Mouse (Mus musculus) limb, embryonic 12.5 days (tissue): Measurements from ENCODE around the gene Rell1. TPM values are rescaled to one million over a fixed set of nuclear protein-coding genes. Genes with fewer than 3 reads are reported as not detected.
"Not testable (repeated sequence)": the region's sequence is repeated elsewhere in the genome, so short reads cannot be mapped to it uniquely, and the experiment has no call there.

Experiments used
- ATAC-seq: fragments of 200-750 bp; cut with Nextera tagmentation; 2 replicates; pipeline ENCODE4 v1.8.0; 2017; ENCODE audit warnings: low read depth, moderate TSS enrichment; ENCODE audit not compliant: insufficient number of reproducible peaks, insufficient read depth, low FRiP score, low TSS enrichment
- H3K27ac ChIP-seq: fragments of 300-500 bp; sonication (generic); 2 replicates; pipeline ENCODE4 v1.5.1; 2016; ENCODE audit warnings: mild to moderate bottlenecking, moderate library complexity
- H3K27me3 ChIP-seq: fragments of 300-500 bp; sonication (generic); 2 replicates; pipeline ENCODE4 v1.6.1; 2016; ENCODE audit warnings: mild to moderate bottlenecking, moderate library complexity
- H3K36me3 ChIP-seq: fragments of 300-500 bp; sonication (generic); 2 replicates; pipeline ENCODE4 v1.6.1; 2016; ENCODE audit warnings: mild to moderate bottlenecking, moderate library complexity
- H3K4me1 ChIP-seq: fragments of 300-500 bp; sonication (generic); replicated peaks from 2 replicates; pipeline ENCODE4 v1.6.1; 2016
- H3K4me2 ChIP-seq: fragments of 300-500 bp; sonication (generic); 2 replicates; pipeline ENCODE4 v1.6.1; 2016; ENCODE audit warnings: mild to moderate bottlenecking, moderate library complexity
- H3K4me3 ChIP-seq: fragments of 300-500 bp; sonication (generic); replicated peaks from 2 replicates; pipeline ENCODE4 v1.5.1; 2016; ENCODE audit warnings: mild to moderate bottlenecking
- H3K9ac ChIP-seq: fragments of 300-500 bp; sonication (generic); replicated peaks from 2 replicates; pipeline ENCODE4 v1.6.1; 2016; ENCODE audit warnings: mild to moderate bottlenecking, moderate library complexity
- H3K9me3 ChIP-seq: fragments of 300-500 bp; sonication (generic); 2 replicates; pipeline ENCODE4 v1.6.1; 2016; ENCODE audit warnings: mild to moderate bottlenecking, moderate library complexity
- WGBS: fragments of 180-500 bp; shearing (Covaris S2); methylation state at CpG from one replicate; pipeline ENCODE4 v1.1.7; 2016; 5-methylcytosine and 5-hydroxymethylcytosine counted together
- polyA plus RNA-seq: library from polyadenylated mRNA; unstranded; fragments of >200 nt; fragmentation: Nextera tagmentation; extraction: Ambion mirVana; gene quantifications from 2 replicates; pipeline ENCODE4 v1.2.1, GENCODE M21; 2016

The Rell1 gene
- polyA plus RNA-seq, 1 experiment from 2014 or later: 18.1 TPM

DNA sequence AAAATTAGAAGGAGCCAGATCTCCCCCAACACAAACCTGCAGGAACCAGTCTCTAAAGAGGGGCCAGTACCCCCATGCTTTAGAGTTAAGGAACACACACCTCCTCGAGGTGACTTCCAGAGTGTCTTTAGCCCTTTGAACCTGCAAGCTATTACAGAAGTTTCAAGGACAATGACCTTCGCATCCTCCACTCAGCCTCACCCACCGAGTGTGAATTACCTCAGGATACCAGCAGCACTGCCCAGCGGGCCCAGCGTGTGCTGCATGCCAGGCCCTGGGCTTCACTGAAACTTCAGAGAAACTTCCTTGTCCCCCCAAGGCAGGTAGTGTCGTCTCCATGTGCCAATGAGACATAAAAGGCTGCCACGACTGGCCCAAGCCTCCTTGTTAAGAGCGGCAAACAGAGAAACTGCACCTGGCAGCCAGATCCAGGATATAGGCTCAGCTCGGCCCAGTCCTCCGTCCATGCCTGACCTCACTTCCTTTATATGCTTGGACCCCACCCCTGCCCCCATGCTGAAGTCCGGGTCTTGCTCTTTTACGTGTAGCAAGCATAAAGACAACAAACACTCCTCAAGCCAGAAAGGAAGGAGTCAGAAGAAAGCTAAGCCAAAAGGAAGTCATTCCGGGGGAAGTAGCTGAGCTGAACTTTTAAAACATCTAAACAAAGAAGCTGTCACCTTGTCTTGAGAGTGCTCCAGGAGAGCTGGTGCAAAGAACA, 45.2 kb downstream of the Rell1 start:
- Histone ChIP-seq H3K9me3 (no peaks in the 10 kb centered on the region), H3K27me3 (no peaks in the 10 kb centered on the region), H3K4me3 (no peak overlapping the region), H3K36me3 (peaks cover 27% of the 10 kb centered on the region), H3K4me2 (no peak overlapping the region), H3K4me1 (0 out of 2 replicates have a peak, but pooled peaks cover 2% of the 10 kb centered on the region), H3K27ac (no peak overlapping the region), H3K9ac (no peak overlapping the region)
- 75% methylated on average over 13 of the region's 13 CpGs for WGBS
- no peak for ATAC-seq

DNA sequence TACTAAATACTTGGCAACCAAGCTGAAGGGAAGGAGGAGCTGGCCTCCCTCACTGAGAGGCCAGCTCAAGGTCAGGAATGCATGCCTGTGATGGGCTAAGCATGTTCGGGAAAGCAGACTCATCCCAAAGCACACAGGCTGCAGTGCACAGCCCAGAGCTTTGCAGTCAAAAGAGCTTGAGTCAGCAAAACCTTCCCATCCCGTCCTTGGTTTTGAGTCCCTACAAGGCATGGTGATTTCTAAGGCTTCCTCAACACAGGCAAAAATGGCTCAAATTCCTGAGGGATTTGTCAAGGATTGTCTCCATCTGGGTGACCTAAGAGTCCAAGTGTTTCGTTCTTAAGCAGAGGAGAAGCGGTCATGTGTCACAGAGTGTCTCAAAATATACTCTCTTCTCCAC, 50.5 kb downstream of the Rell1 start:
- H3K36me3 ChIP-seq: peaks cover 9% of the 10 kb centered on the region; the same call in 1 of the 2 replicates
- H3K27ac ChIP-seq: no peak overlapping the region
- H3K4me2 ChIP-seq: no peak overlapping the region
- H3K27me3 ChIP-seq: no peaks in the 10 kb centered on the region
- no peak for ATAC-seq
- no peaks in the 10 kb centered on the region for H3K4me1 ChIP-seq
- no peak overlapping the region for H3K4me3 ChIP-seq
- H3K9me3 ChIP-seq: no peaks in the 10 kb centered on the region
- 86% methylated on average over 4 of the region's 4 CpGs for WGBS
- H3K9ac ChIP-seq: no peak overlapping the region

DNA sequence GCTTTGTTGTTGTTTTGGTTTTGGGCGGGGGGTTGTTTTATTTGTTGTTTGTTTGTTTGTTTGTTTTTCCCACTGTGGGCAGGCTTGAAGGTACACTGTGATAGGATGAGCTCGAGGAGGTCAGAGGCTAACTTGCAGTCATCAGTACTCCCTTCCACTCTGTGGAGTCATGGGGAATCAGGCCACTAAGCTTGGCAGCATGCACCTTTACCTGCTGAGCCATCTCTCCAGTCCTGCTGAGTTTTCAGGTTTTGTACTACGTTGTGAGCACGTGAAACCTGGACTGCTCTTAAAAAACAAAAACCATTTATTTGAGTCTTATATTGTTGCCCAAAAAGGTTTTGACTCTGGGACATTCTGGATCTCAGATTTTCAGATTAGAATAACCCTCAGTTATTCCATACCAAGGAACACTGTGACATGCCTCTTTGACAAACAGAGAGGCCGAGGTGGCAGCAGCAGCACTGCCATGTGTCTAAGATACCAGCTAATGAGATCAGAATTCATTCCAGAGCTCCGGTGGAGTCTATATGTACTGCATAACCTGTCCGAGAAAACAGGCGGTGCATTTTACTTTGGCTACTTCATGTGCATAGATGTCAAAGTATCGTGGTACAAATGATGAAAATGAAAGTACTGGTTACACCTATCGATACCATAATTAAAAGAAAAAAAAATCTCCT, 52.1 kb downstream of the Rell1 start:
- no peaks in the 10 kb centered on the region for H3K4me1 ChIP-seq
- H3K36me3 ChIP-seq: no peaks in the 10 kb centered on the region
- no peak overlapping the region for H3K27ac ChIP-seq
- 90% methylated on average over 10 of the region's 10 CpGs for WGBS
- H3K4me3 ChIP-seq: no peak overlapping the region
- H3K27me3 ChIP-seq: no peaks in the 10 kb centered on the region
- no peak for ATAC-seq
- no peak overlapping the region for H3K9ac ChIP-seq
- no peaks in the 10 kb centered on the region for H3K9me3 ChIP-seq
- no peak overlapping the region for H3K4me2 ChIP-seq

DNA sequence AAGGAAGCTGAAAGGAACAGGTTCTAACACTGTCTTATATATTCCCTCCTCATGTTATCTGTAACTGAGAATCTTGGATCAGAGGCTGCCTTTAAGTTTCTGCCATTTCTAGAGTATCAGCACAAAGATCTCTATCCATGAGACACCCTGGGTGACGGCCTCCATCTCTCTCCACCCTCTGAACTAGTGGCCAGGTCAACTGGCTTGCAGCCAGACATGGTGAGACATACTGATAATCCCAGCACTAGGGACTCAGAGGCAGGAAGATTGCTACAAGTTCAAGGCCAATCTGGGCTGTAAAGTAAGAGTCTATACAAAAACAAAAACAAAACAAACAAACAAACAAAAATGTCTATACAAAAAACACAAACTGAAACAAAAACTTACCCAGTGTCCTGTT, 53.8 kb downstream of the Rell1 start:
- 69% methylated on average over 1 of the region's 1 CpGs for WGBS
- no peak overlapping the region for H3K4me2 ChIP-seq
- no peak for ATAC-seq
- no peak overlapping the region for H3K9ac ChIP-seq
- H3K4me3 ChIP-seq: no peak overlapping the region
- H3K27me3 ChIP-seq: no peaks in the 10 kb centered on the region
- H3K36me3 ChIP-seq: peaks cover 4% of the 10 kb centered on the region; the same call in 1 of the 2 replicates
- H3K9me3 ChIP-seq: no peaks in the 10 kb centered on the region
- no peak overlapping the region for H3K27ac ChIP-seq
- no peaks in the 10 kb centered on the region for H3K4me1 ChIP-seq

DNA sequence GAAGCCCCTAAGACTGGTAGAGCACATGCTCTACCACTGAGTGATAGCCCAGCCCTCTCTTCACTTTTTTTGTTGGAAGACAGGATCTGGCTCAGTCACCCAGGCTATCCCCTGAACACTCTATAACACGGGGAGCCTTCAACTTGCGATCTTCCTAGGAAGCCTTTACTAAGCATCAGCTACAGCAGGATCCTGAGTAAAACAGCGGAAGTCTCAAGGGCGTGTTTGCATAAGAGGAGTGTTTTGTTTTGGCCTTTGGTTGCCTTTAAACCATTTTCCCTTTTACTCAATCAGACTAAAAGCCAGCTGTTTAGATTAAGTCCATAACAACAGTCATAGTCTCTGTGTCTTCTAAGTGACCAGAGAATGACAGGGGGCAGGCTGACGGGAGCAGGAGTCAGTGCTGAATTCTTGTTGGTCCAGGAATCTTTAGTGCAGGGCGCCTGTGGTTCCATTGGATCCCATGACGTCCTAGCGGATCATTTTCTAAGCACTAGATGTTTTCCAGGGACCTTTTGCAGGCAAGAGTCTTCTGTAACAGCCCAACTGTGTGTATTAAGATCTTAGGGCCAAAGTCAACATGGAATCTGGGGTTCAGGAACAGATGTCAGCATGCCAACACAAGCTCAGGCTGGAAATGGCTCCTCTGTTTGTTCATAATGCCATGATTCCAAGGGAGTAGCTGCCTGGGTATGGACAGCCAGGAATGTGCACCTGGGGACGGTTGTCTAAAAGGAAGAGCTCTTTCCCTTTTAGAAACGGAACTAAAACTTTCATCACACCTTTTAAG, 58.3 kb downstream of the Rell1 start:
- Histone ChIP-seq H3K4me2 (no peak overlapping the region), H3K4me1 (no peaks in the 10 kb centered on the region), H3K9ac (no peak overlapping the region), H3K27ac (no peak overlapping the region), H3K9me3 (no peaks in the 10 kb centered on the region), H3K36me3 (peaks cover 4% of the 10 kb centered on the region; the same call in 1 of the 2 replicates), H3K27me3 (no peaks in the 10 kb centered on the region), H3K4me3 (no peak overlapping the region)
- ATAC-seq: no peak
- WGBS: 90% methylated on average over 10 of the region's 10 CpGs

DNA sequence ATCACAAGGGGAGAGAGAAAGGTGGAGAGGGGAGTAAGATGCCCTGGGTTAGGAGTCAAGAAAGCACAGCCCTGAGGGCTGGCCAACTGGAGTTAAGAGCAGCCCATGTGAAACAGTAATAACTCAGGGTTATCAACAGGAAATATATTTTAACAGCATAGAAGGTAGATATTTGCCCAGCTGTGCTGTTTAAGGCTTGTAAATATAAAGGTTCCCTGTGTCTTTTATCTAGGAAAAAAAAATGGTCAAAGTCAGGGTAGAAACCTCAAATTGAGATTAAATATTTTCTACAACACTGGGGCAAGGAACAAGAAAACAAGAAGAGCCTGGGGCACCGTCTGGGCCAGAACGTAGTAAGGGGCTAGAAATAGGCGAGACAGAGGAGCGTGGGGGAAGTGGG, 61.2 kb downstream of the Rell1 start:
- peaks cover 4% of the 10 kb centered on the region; the same call in 1 of the 2 replicates for H3K36me3 ChIP-seq
- 69% methylated on average over 4 of the region's 4 CpGs for WGBS
- ATAC-seq: no peak
- H3K9ac ChIP-seq: no peak overlapping the region
- H3K27ac ChIP-seq: no peak overlapping the region
- no peaks in the 10 kb centered on the region for H3K9me3 ChIP-seq
- no peaks in the 10 kb centered on the region for H3K4me1 ChIP-seq
- H3K4me2 ChIP-seq: no peak overlapping the region
- no peaks in the 10 kb centered on the region for H3K27me3 ChIP-seq
- H3K4me3 ChIP-seq: no peak overlapping the region

DNA sequence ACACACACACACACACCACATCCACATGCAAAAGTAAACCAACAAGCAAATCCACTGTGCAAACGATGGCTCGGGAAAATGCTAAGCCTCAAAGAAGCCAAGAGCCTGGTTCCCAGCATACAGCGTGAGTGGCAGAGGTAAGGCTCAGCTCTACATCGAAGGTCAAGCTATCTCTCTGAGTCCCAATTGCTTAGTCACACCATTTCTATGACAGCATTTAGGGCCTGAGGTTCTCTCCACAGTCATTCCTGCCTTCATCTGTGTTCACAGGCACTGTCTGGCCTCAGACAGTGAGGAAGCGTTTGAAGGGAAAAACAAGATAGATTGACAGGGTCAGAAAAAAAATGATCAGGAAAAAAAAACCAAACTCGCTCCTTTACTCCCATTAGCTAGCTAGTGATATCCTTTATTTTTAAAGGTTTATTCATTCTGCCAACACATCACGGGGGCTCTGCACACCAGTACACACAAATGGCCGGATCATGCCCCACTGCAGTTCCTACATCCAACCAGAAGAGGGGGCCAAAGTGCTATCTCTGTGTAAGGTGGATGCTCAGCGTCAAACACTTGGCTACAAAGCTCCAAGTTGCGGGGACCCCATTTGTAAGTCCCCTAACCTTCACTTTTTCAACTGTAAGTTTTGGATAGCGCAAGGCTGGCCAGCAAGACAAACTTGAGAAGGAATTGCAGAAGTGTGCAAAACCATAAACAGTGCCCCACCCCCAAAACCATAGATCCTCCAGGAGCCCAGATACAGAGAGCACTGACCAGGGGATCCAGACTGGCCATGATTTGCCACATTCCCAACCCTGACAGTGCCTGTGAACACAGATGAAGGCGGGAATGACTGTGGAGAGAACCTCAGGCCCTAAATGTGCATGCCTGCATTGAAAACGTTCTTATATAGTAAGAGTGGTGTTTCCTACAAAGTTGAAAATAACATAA, 62.3 kb downstream of the Rell1 start:
- peak; percentile 71 for ATAC-seq
- Histone ChIP-seq H3K4me1 (no peaks in the 10 kb centered on the region), H3K4me3 (no peak overlapping the region), H3K36me3 (peaks cover 4% of the 10 kb centered on the region; the same call in 1 of the 2 replicates), H3K27ac (no peak overlapping the region), H3K9me3 (no peaks in the 10 kb centered on the region), H3K9ac (no peak overlapping the region), H3K27me3 (no peaks in the 10 kb centered on the region), H3K4me2 (no peak overlapping the region)
- WGBS: 47% methylated on average over 13 of the region's 13 CpGs

DNA sequence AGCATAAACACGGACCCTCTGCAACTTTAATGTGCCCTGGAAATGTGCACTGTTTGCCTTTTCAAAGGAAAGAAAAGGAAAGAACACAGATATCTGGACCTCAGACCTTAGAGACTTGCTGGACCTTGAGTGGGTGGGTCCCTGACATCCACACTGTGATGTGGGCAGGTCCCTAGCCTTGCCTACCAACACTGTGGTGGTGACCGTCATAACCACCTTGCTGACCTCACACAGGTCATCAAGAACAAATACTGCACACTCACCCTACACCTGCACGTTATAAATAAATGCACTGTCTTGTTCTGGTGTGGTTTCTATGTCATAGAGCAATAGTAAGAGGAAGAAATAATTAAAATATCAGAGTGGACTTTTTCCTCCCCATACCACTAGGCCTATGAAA, 65.4 kb downstream of the Rell1 start:
- Histone ChIP-seq H3K9ac (no peak overlapping the region), H3K4me3 (no peak overlapping the region), H3K4me1 (no peaks in the 10 kb centered on the region), H3K27ac (no peak overlapping the region), H3K27me3 (no peaks in the 10 kb centered on the region), H3K4me2 (no peak overlapping the region), H3K36me3 (no peaks in the 10 kb centered on the region), H3K9me3 (no peaks in the 10 kb centered on the region)
- WGBS: 83% methylated on average over 3 of the region's 3 CpGs
- ATAC-seq: no peak

DNA sequence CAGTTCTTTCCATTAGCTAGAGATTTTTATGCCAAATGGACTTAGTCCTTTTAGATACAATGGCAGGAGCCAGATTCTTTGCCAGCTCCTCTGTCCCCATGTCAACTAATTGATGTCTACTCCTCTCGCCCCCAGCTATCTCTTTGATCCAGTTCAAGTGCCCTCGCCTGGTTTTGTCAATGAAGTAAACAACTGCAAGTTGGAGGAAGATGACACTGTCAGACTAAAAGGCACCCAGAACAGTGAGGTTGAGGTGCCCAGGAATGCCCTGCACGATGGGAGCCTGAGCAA, 70.9 kb downstream of the Rell1 start:
- ATAC-seq: no peak
- Histone ChIP-seq H3K4me2 (no peak overlapping the region), H3K4me1 (no peaks in the 10 kb centered on the region), H3K9ac (no peak overlapping the region), H3K27me3 (no peaks in the 10 kb centered on the region), H3K9me3 (no peaks in the 10 kb centered on the region), H3K36me3 (no peaks in the 10 kb centered on the region), H3K4me3 (no peak overlapping the region), H3K27ac (no peak overlapping the region)
- WGBS: 69% methylated on average over 3 of the region's 3 CpGs

DNA sequence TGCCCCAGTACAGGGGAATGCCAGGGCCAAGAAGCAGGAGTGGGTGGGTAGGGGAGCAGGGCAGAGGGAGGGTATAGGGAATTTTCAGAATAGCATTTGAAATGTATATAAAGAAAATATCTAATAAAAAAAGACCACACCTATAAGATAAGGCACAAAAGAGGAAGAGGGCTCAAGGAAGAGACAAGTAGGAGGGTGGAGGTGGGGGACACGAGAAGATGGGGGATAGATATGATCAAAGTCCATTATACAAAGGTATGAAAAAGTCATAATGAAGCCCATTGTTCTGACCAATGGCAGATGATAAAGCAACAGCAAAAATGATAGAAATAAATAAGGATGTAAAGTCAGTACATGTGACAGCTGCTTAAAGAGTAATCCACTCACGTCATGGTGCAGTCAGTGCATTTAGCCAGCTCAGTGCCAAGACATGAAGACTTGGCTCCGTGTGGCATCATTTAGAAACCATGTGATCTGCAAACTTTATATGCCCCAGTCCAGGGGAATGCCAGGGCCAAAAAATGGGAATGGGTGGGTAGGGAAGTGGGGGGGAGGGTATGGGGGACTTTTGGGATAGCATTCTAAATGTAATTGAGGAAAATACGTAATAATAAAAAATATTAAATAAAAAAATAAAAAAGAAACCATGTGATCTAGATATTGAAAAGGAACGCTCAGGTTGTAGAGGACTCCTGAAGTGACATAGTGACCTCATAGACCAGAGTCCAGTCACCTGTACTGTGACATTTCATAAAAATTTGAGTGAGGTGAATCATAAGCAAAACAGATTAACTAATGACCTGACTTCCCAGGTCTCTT, 71.5 kb downstream of the Rell1 start:
- H3K27me3 ChIP-seq, ATAC-seq, H3K9me3 ChIP-seq, H3K9ac ChIP-seq, H3K36me3 ChIP-seq, H3K4me3 ChIP-seq, H3K4me1 ChIP-seq, H3K27ac ChIP-seq, H3K4me2 ChIP-seq: not testable (repeated sequence)
- 84% methylated on average over 5 of the region's 5 CpGs for WGBS
